In the genomic region with DNA sequence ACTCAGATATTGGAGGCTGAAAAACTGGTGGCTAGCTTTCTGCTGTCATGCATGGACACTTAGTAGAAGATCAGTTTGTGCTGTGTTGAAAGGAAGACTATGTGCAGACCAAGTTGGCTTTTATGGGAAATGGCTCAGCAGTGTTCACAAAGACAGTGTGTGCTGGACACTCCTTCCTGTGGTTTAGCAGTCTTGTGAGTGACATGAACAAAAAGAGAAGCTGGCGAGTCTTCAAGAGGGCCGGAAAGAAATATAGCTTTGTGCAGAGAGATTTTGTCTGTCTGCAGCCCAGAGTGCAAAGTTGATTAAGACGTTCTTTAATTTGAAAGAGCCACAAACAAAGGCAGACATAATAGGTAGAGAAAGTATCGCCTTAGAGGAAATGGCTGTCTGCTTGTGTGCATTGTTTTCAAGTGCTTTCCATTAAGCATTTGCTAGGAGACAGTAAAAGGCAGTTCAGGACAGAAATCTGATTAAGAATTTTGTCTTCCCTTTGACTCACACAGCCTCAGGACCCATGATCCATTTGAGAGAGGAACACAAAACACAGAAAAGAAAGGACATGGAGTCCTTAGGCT, we compare ENCODE assay signal across 11 mouse cellular contexts. TPM values are rescaled to one million over a fixed set of nuclear protein-coding genes. Genes with fewer than 3 reads are reported as not detected.
DNase-seq lines count a peak whose midpoint lies in the region; ATAC-seq and TF ChIP-seq lines count a peak whose summit lies in the region.
"Had no signal": no experiment of that assay in that cellular context is flagged by ENCODE, and none has a peak within 500 bp of the region (broad histone marks: within the 10 kb centered on the region; RNA-seq: fewer than 3 reads in every experiment).

No protein-coding gene starts in this region.

- H3K4me1 ChIP-seq in neural tube, embryonic 12.5 days: no peaks in the 10 kb centered on the region
- H3K4me1 ChIP-seq in hindbrain, embryonic 13.5 days (replicated peaks): no peaks in the 10 kb centered on the region
- H3K4me1 ChIP-seq in cerebellum, adult 2 months (ENCODE audit: control insufficient read depth, insufficient read depth, low read length): no peaks in the 10 kb centered on the region

- 36% methylated on average over 4 of the region's 4 CpGs for WGBS in neural tube, embryonic 12.5 days
- 29% methylated on average over 4 of the region's 4 CpGs for WGBS in hindbrain, embryonic 13.5 days
- WGBS in cerebellum, adult 2 months: 29% methylated on average over 4 of the region's 4 CpGs

- H3K4me3 ChIP-seq in neural tube, embryonic 12.5 days: no peak overlapping the region
- H3K4me3 ChIP-seq in hindbrain, embryonic 13.5 days: no peak overlapping the region
- H3K4me3 ChIP-seq in cerebellum, adult 2 months (replicated peaks; ENCODE audit: insufficient read depth, low read depth, low read length): no peak overlapping the region
- H3K4me3 ChIP-seq: erythroblast, embryonic 14.5 days had no signal

- no peaks in the 10 kb centered on the region for H3K36me3 ChIP-seq in neural tube, embryonic 12.5 days
- H3K36me3 ChIP-seq in hindbrain, embryonic 13.5 days: no peaks in the 10 kb centered on the region

- H3K9ac ChIP-seq in neural tube, embryonic 12.5 days: no peak overlapping the region
- no peak overlapping the region for H3K9ac ChIP-seq in hindbrain, embryonic 13.5 days

- no peak for TF ChIP-seq CTCF in cerebellum, adult 2 months (IDR thresholded peaks at IDR 0.05; ENCODE audit: borderline replicate concordance, insufficient read depth, low read depth, low read length)

- peak; percentile 6 to 8 for DNase-seq in heart, adult 9 months (ENCODE audit: low spot score in 2 of 2)
- DNase-seq in heart, postnatal 25 days (ENCODE audit: low spot score): no peak
- no peak for DNase-seq in neural tube, embryonic 10.5 days (ENCODE audit: extremely low spot score, low spot score)
- peak; percentile 29 for DNase-seq in skeletal muscle tissue, adult 2 months (ENCODE audit: low read depth, low spot score)
- DNase-seq in cerebellum, adult 2 months: no peak
- DNase-seq in cerebellum, postnatal 14 days: no peak
- DNase-seq: cerebellum, adult 18-20 months; lung, postnatal 10 days had no signal

- no peaks in the 10 kb centered on the region for H3K9me3 ChIP-seq in neural tube, embryonic 12.5 days
- no peaks in the 10 kb centered on the region for H3K9me3 ChIP-seq in hindbrain, embryonic 13.5 days

- intact Hi-C loops in heart, postnatal 25 days (cut with DNase I): no loop called here

- H3K27ac ChIP-seq in neural tube, embryonic 12.5 days: no peak overlapping the region
- H3K27ac ChIP-seq in hindbrain, embryonic 13.5 days: no peak overlapping the region
- no peak overlapping the region for H3K27ac ChIP-seq in cerebellum, adult 2 months (ENCODE audit: insufficient read depth, low read length)

- ATAC-seq in neural tube, embryonic 12.5 days (ENCODE audit: low FRiP score, low read depth): peak; percentile 41; the same call in 1 of the 2 replicates
- peak; percentile 28; the same call in 1 of the 2 replicates for ATAC-seq in hindbrain, embryonic 13.5 days (ENCODE audit: low FRiP score)

- no peak for TF ChIP-seq POLR2A in cerebellum, adult 2 months (IDR thresholded peaks at IDR 0.05; ENCODE audit: borderline replicate concordance, insufficient read depth, low read length)

- no peaks in the 10 kb centered on the region for H3K27me3 ChIP-seq in neural tube, embryonic 12.5 days (replicated peaks)
- peaks cover 33% of the 10 kb centered on the region for H3K27me3 ChIP-seq in hindbrain, embryonic 13.5 days
- H3K27me3 ChIP-seq in cerebellum, adult 2 months (ENCODE audit: control insufficient read depth, insufficient read depth, low read length): no peaks in the 10 kb centered on the region

- no peak overlapping the region for H3K4me2 ChIP-seq in neural tube, embryonic 12.5 days (replicated peaks)
- no peak overlapping the region for H3K4me2 ChIP-seq in hindbrain, embryonic 13.5 days

RNA-seq across cellular contexts. Expression of gene Tlr7, which starts 11.4 kb away (rescaled TPM):
- 1 to 10 TPM; 1.7 to 1.8 TPM for total RNA-seq in heart, postnatal 25 days (2021)
- 0.34 and 0.38 TPM in 2 replicates for polyA plus RNA-seq in neural tube, embryonic 12.5 days (2016; fragmentation: Nextera tagmentation; extraction: Ambion mirVana)
- polyA plus RNA-seq in hindbrain, embryonic 13.5 days (2015; fragmentation: Nextera tagmentation; extraction: Ambion mirVana): 0.19 and 0.35 TPM in 2 replicates
- polyA plus RNA-seq in cerebellum, adult 2 months (2012; rRNA removed): 0.29 and 0.34 TPM in 2 replicates
- polyA plus RNA-seq: erythroblast, embryonic 14.5 days had no signal

RNA-seq across cellular contexts. Expression of gene Tlr8, which starts 54.8 kb away (rescaled TPM):
- total RNA-seq in heart, postnatal 25 days (2021): 1 to 10 TPM; 2.3 to 2.8 TPM
- polyA plus RNA-seq in neural tube, embryonic 12.5 days (2016; fragmentation: Nextera tagmentation; extraction: Ambion mirVana): 0.23 TPM in 1 of 2 replicates, not detected in the other
- polyA plus RNA-seq in hindbrain, embryonic 13.5 days (2015; fragmentation: Nextera tagmentation; extraction: Ambion mirVana): 0.10 and 0.17 TPM in 2 replicates
- 0.14 TPM in 1 of 2 replicates, not detected in the other for polyA plus RNA-seq in cerebellum, adult 2 months (2012; rRNA removed)
- polyA plus RNA-seq: erythroblast, embryonic 14.5 days had no signal

Comparison
In these comparisons a context has a peak if more than half of its experiments do, and no peak if none do; other contexts are left out.
1. DNase-seq: peak in heart, adult 9 months (2 of 2) and skeletal muscle tissue, adult 2 months (single experiment); none in heart, postnatal 25 days (single experiment), neural tube, embryonic 10.5 days (single experiment), cerebellum, adult 2 months (0 of 2) and cerebellum, postnatal 14 days (0 of 2).